Mouse (Mus musculus) v-Abl transformed pro-B cells (cell line): ENCODE results near the gene Glipr2.

ENCODE experiments used
- in situ Hi-C, 2 experiments: fragments of 400-800 bp; cut with MboI; formaldehyde crosslinking; loops; one replicate each; pipeline ENCODE4 v1.15.1; 2025; ENCODE audit not compliant: unreplicated experiment in 2 of 2

Gene Glipr2

DNA sequence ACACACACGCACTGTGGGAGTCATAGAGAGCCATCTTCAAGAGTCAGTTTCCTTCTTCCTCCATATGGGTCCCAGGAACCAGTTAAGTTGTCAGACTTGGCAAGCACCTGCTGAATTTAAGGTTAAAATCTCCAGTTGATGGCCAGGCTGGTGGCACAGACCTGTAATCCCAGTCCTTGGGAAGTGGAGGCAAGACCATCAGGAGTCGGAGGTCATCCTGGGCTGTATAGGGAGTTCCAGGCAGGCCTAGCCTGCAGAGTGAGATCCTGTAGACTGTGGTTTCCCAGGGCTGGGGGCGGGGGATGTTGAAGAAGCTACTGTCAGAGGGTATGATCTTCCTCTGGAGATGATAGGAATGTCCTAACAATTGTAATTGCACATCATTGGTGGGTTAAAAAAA lies 31.8 kb downstream of the Glipr2 start:
- in situ Hi-C loops: loop anchor here in 1 of 2 experiments (25.0 kb wide), 1 partner anchor 252 kb away; the partner anchor contains the start of genes Hrct1 and Spaar

- in situ Hi-C loops: loop anchor here in 1 of 2 experiments (25.0 kb wide), 1 partner anchor 256 kb away; the partner anchor contains the start of genes Hrct1 and Spaar
Observed at GRCm38 (mm10) chr4:43993072-43993471, 35.9 kb downstream of the Glipr2 start.

- in situ Hi-C loops: loop anchor here in 1 of 2 experiments (25.0 kb wide), 1 partner anchor 257 kb away; the partner anchor contains the start of genes Hrct1 and Spaar
Observed at GRCm38 (mm10) chr4:43994342-43994741, 37.1 kb downstream of the Glipr2 start.

DNA sequence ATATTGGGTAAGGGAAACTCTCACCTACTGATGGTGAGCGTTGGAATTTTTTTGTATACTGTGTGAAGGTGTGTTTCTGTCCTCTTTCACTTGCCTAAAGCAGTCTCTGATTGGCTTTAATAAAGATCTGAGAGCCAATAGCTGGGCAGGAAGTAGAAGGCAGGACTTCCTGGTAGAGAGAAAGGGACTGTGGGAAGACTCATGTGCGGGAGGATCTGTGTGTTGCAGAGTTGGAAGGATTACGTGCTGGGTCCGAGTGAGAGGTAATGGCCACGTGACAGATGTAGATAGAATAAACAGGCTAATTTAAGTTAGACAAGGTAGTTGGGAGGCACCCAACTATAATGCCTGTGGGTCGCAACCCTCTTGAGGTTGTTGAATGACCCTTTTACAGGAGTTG lies 46.4 kb downstream of the Glipr2 start:
- in situ Hi-C loops: no loop called here

DNA sequence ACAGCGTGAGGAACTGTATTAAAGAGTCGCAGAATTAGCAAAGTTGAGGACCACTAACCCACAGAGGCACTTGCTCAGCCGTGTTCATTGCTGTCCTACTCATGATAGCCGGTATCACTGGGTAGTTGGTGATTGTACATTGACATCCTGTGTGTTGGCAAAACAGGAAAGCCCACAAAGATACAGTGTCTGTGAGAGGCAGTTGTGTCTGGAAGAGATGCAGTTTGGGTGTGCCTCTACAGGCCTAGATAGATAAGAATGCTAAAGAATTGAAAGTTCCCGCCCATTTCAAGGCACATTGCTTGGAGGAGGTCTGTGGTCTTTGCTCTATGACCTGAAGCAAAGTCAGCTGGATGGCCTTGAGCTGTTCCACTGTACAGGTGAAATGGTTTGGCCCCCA lies 46.9 kb downstream of the Glipr2 start, which contains the start of gene Clta:
Gene Clta, plus strand, starts transcription at position 327 of the 400 bp plus-strand sequence.
- in situ Hi-C loops: no loop called here

- in situ Hi-C loops: no loop called here
Observed at GRCm38 (mm10) chr4:44004623-44005409, 47.6 kb downstream of the Glipr2 start.

DNA sequence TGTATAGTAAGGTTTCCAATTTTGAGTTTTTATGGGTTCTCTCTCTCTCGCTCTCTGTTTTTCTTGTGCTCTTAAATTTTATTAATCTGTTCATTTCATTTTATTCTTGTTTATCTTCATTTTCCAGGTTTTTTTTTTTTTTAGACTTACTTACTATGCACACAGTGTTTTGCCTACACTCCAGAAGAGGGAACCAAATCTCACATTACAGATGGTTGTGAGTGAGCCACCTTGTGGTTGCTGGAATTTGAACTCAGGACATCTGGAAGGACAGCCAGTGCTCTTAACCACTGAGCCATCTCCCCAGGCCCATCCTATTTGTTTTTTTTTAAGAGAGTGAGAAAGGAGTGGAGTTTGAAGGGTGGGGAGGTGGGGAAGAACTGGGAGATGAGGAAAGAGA lies 53.0 kb downstream of the Glipr2 start:
- in situ Hi-C loops: loop anchor here in 1 of 2 experiments (5.0 kb wide), 1 partner anchor 53 kb away; the partner anchor contains the start of gene Glipr2

GRCm38 (mm10) chr4:44010893-44011292 lies 53.7 kb downstream of the Glipr2 start:
- in situ Hi-C loops: loop anchor here in 1 of 2 experiments (5.0 kb wide), 1 partner anchor 54 kb away; the partner anchor contains the start of gene Glipr2

DNA sequence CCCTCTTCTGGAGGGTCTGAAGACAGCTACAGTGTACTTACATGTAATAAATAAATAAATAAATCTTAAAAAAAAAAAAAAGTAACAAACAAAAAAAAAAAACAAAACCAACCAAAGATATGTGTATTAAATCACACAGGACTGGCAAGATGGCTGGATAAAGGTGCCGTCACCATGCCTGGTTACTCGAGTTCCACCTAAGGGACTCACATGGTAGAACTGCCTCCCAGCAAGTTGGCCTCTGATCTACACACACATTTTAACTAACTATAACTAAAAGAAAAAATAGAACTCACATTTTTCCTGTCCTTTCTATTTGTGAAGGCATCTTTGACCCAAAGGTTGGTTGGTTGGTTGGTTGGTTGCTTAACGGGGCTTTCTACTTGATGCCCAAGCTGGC lies 54.6 kb downstream of the Glipr2 start:
- in situ Hi-C loops: loop anchor here in 1 of 2 experiments (5.0 kb wide), 1 partner anchor 54 kb away; the partner anchor contains the start of gene Glipr2

DNA sequence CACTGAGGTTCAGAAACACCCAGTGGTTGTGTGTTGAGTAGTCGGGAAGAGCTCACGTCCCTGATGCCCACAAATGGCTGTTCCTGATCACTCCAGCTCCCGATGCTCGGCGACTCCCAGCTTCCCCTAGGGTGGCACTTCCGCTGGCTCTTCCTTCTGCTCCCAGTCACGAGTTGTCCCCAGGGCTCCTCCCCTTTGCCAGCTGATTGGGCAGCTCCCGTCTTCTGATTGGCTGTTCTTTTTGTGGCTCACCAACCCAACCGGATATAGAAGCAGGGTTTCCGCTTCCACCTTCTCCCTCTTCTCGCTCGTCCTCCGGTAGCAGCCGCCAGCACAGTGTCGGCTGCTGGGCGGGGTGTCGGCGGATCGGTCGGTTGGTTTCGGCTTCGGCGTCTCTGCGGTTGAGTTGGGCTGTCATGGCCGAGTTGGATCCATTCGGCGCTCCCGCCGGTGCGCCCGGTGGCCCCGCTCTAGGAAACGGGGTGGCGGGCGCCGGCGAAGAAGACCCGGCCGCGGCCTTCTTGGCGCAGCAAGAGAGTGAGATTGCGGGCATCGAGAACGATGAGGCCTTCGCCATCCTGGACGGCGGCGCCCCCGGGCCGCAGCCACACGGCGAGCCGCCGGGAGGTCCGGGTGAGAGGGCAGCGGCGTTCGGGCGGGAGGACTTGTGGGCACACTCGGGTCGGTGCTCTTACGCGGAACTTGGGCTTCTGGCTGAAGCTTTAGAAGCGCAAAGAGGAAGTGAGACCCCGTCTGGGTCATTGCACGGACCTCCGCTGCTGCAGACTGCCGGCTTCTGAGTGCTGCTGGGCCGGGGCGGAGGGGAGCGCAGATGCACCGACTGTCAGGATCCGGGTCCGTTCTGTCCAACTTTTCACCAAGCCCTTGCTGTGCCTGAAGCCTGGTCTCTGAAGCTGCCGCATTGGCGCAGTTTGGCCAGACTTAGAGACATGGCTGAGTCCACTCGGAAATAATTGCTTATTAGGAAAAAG lies 55.5 kb downstream of the Glipr2 start:
- in situ Hi-C loops: loop anchor here in 1 of 2 experiments (5.0 kb wide), 1 partner anchor 55 kb away; the partner anchor contains the start of gene Glipr2

DNA sequence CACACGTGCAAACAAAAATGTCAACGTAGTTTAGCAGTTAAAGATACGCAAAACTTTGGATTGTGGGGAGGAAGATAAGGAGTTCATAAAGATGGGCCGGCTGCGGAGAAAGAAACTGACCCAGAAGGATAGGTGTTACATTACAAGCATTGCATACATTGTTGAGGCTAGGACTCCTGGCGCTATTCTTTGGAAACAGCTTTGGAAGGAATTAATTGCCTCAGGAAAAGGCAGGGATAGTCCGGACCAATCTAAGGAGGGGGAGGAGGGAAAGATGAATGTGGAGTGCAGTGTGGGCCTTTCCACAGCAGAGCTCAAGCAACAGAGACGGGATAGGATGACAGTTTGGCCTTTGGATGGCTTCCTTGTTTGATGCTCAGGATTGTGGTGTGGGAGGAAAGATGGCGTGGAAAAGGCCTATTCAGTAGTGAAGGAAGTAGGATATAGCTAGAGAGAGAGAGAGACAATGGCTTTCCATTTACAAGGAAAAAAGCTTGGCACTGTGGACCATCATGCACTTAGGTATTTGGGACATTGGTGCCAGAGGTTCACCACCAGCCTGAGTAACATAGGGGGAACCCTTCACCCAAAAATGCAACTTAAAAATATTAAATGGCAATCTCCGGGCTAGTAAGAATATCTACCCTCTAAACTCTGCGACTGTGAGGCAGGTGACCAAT lies 56.3 kb downstream of the Glipr2 start:
- in situ Hi-C loops: loop anchor here in 1 of 2 experiments (5.0 kb wide), 1 partner anchor 56 kb away; the partner anchor contains the start of gene Glipr2

GRCm38 (mm10) chr4:44016071-44016470 lies 58.9 kb downstream of the Glipr2 start:
- in situ Hi-C loops: no loop called here

DNA sequence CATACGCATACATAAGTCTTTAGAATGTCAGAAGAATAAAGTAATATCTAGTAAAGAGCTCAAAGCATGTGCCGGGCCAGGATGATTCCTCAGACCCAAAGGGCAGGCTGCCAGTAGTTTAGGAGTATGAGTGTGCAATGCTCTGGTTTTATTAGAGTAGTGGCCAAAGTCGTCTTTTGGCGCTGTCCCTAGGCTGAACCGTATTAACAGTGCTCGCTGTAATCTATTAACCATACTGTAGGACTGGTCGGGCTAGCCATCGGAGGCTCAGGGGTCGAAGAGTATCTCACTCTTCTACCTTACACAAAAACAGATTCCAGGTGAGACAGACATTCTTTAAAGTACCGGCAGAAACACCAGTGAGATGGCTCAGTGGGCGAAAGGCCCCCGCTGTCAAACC lies 59.6 kb downstream of the Glipr2 start:
- in situ Hi-C loops: no loop called here

DNA sequence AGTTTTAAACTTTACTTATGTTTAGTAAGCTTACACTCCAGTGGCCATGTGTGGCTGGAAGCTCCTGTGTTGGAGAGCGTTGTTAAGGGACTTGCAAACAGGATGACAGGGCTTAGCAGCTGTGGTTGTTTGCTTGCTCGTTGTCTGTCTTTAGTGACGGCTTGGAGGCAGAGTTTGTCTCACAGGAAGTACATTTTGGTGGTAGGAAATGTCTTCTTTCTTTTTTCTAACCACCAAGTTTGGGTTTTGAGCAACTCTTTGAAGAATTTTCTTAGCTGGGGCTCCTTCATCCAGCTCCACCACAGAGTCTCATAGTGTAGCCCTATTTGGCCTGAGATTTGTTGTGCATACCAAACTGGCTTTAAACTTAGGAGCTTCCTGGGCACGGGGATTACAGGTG lies 65.1 kb downstream of the Glipr2 start:
- in situ Hi-C loops: no loop called here

DNA sequence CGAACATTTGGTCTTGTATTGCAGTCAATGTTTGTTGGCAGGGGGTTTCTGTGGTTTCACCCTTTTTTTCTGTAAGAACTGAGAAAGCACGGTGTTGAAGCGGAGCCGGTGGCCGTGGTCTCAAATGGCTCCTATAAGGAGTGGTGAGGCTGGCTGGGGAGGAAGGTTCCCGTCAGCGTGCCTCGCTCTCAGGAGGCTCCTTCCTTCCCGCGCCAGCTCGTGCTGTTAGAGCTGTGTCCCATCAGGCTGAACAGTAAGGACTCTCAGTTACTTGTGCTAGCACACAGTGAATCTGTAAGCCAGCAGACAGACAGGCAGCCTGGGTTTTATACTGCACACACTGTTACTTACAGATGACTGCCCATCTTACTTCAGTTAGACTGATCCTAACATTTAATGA lies 65.6 kb downstream of the Glipr2 start:
- in situ Hi-C loops: no loop called here

- in situ Hi-C loops: no loop called here
Observed at GRCm38 (mm10) chr4:44023681-44024080, 66.5 kb downstream of the Glipr2 start.

DNA sequence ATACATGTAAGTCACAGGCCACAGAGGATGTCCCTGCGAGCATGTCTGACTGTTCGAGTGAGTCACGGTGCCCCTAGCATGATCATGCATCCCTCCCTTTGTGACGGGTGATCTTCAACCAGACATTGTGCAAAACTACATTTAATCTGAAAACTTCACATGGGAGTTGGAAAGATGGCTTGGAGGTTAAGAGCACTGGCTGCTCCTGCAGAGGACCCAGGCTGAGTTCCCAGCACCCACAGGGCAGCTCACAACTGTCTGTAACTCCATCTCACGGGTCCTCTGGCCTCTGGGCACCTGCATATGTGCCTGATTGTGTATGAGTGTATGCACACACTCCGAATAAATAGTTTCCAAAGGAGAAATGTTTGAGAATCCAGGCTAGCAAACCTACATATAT lies 67.0 kb downstream of the Glipr2 start:
- in situ Hi-C loops: no loop called here

DNA sequence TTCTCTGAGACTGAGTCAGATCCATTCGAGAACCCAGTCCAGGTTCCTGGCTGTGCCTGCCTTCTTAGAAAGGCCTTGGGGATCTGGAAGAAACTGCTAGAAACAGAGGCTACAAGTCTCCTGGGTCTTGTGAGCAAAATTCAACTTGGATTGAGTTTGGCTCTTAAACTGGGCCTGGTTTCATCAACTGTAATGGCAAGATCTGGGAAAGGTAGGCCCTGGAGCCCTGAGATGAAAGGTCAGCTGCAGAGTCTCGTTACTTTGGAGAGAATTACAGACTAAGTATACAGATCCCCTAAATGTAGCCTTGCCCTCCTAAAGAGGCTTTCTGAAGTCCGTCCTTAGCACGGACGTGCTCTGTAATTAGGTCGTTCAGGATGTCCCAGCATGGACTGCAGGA lies 68.4 kb downstream of the Glipr2 start:
- in situ Hi-C loops: no loop called here
